Mouse (Mus musculus): ENCODE measurements around the gene Klf8. TPM values are rescaled to one million over a fixed set of nuclear protein-coding genes. Genes with fewer than 3 reads are reported as not detected.

Klf8 gene
- polyA plus RNA-seq, 1 experiment from 2014 or later = 0.09 TPM

DNA sequence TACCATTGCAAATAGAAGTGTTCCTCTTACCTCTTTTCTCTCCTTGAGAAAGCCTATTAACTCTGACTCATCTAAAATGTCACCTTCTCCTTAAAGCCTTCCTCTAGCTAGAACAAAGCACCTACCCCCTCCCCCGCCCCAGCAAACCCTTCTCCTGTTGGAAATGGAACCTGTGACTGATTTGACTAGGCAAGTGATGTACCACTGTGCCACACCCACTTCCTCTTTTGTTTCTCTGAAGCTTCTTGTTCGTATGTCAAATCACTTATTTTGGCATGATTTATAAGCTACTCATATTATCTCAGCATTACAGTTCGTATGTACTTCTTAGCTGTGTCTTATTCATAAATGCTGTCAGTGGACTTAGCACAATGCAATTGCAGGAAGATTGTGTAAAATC is 144.5 kb downstream of the Klf8 start:
- no peak overlapping the region for H3K9ac ChIP-seq (ENCODE audit: low read depth, low read length)
- no peaks in the 10 kb centered on the region for H3K4me1 ChIP-seq (ENCODE audit: control insufficient read depth, low read depth, low read length)
- ATAC-seq (ENCODE audit: low read depth) = no peak
- H3K4me2 ChIP-seq (ENCODE audit: low read depth, low read length) = no peak overlapping the region
- H3K27ac ChIP-seq (ENCODE audit: low read length) = no peak overlapping the region
- no peak overlapping the region for H3K4me3 ChIP-seq (ENCODE audit: low read depth, low read length)
- no peaks in the 10 kb centered on the region for H3K9me3 ChIP-seq (replicated peaks; ENCODE audit: control insufficient read depth, low read length)
- 34% methylated on average over 3 of the region's 3 CpGs for WGBS (ENCODE audit: insufficient replicate concordance)
- no peaks in the 10 kb centered on the region for H3K27me3 ChIP-seq (ENCODE audit: control insufficient read depth, insufficient read depth, low read depth, low read length)
- H3K36me3 ChIP-seq (ENCODE audit: control insufficient read depth, insufficient read depth) = no peaks in the 10 kb centered on the region

GRCm38 (mm10) chrX:153389291-153389690 is 152.0 kb downstream of the Klf8 start:
- 25% methylated on average over 2 of the region's 2 CpGs for WGBS (ENCODE audit: insufficient replicate concordance)
- H3K36me3 ChIP-seq (ENCODE audit: control insufficient read depth, insufficient read depth) = no peaks in the 10 kb centered on the region
- no peak overlapping the region for H3K4me2 ChIP-seq (ENCODE audit: low read depth, low read length)
- no peaks in the 10 kb centered on the region for H3K27me3 ChIP-seq (ENCODE audit: control insufficient read depth, insufficient read depth, low read depth, low read length)
- no peak overlapping the region for H3K27ac ChIP-seq (ENCODE audit: low read length)
- no peak overlapping the region for H3K4me3 ChIP-seq (ENCODE audit: low read depth, low read length)
- H3K9ac ChIP-seq (ENCODE audit: low read depth, low read length) = no peak overlapping the region
- no peak for ATAC-seq (ENCODE audit: low read depth)
- H3K4me1 ChIP-seq (ENCODE audit: control insufficient read depth, low read depth, low read length) = no peaks in the 10 kb centered on the region
- no peaks in the 10 kb centered on the region for H3K9me3 ChIP-seq (replicated peaks; ENCODE audit: control insufficient read depth, low read length)

- no peak overlapping the region for H3K4me2 ChIP-seq (ENCODE audit: low read depth, low read length)
- H3K9me3 ChIP-seq (replicated peaks; ENCODE audit: control insufficient read depth, low read length) = no peaks in the 10 kb centered on the region
- H3K36me3 ChIP-seq (ENCODE audit: control insufficient read depth, insufficient read depth) = no peaks in the 10 kb centered on the region
- no peaks in the 10 kb centered on the region for H3K4me1 ChIP-seq (ENCODE audit: control insufficient read depth, low read depth, low read length)
- H3K27me3 ChIP-seq (ENCODE audit: control insufficient read depth, insufficient read depth, low read depth, low read length) = no peaks in the 10 kb centered on the region
- no peak overlapping the region for H3K27ac ChIP-seq (ENCODE audit: low read length)
- H3K9ac ChIP-seq (ENCODE audit: low read depth, low read length) = no peak overlapping the region
- peak; percentile 61 for ATAC-seq (ENCODE audit: low read depth)
- 50% methylated on average over 5 of the region's 5 CpGs for WGBS (ENCODE audit: insufficient replicate concordance)
- H3K4me3 ChIP-seq (ENCODE audit: low read depth, low read length) = no peak overlapping the region
Observed at GRCm38 (mm10) chrX:153417067-153417466, 179.8 kb downstream of the Klf8 start.

DNA sequence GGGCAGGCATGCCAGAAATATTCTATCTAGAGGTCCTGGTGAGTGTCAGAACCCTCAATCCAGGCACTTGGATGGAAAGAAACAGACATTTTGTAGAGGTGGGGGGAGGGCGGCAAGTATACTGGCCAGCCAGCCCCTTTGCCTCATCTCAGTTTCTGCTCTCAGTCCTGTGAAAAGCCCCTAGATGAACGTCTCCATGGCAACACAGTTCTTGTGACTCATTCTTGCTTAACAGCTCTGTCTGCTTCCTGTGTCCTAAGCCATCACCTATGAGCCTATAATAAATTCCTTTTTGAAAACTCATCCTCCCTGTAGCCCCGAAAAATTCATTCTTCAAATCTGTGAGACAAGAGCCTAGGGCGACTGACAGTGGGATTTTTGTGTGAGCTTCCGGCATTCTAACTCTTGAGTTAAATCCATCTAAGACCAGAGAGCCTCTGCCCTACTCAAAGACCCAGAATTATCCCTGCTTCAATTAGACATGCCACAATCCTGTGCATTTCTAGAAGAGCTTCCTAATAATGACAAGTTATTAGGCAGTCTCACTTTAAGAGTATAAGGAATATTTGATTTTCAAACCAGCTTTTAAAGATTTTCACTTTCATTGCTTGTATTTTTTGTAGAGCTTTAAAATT is 196.5 kb downstream of the Klf8 start:
- no peak overlapping the region for H3K4me3 ChIP-seq (ENCODE audit: low read depth, low read length)
- no peak overlapping the region for H3K4me2 ChIP-seq (ENCODE audit: low read depth, low read length)
- no peaks in the 10 kb centered on the region for H3K4me1 ChIP-seq (ENCODE audit: control insufficient read depth, low read depth, low read length)
- H3K9ac ChIP-seq (ENCODE audit: low read depth, low read length) = no peak overlapping the region
- H3K27ac ChIP-seq (ENCODE audit: low read length) = no peak overlapping the region
- 38% methylated on average over 5 of the region's 5 CpGs for WGBS (ENCODE audit: insufficient replicate concordance)
- H3K9me3 ChIP-seq (replicated peaks; ENCODE audit: control insufficient read depth, low read length) = no peaks in the 10 kb centered on the region
- no peaks in the 10 kb centered on the region for H3K36me3 ChIP-seq (ENCODE audit: control insufficient read depth, insufficient read depth)
- ATAC-seq (ENCODE audit: low read depth) = no peak
- H3K27me3 ChIP-seq (ENCODE audit: control insufficient read depth, insufficient read depth, low read depth, low read length) = no peaks in the 10 kb centered on the region

GRCm38 (mm10) chrX:153439573-153439972 is 202.3 kb downstream of the Klf8 start:
- no peaks in the 10 kb centered on the region for H3K4me1 ChIP-seq (ENCODE audit: control insufficient read depth, low read depth, low read length)
- no peak for ATAC-seq (ENCODE audit: low read depth)

GRCm38 (mm10) chrX:153440018-153440417 is 202.8 kb downstream of the Klf8 start:
- H3K9ac ChIP-seq (ENCODE audit: low read depth, low read length) = no peak overlapping the region
- 60% methylated on average over 3 of the region's 3 CpGs for WGBS (ENCODE audit: insufficient replicate concordance)
- no peak overlapping the region for H3K4me2 ChIP-seq (ENCODE audit: low read depth, low read length)
- no peaks in the 10 kb centered on the region for H3K36me3 ChIP-seq (ENCODE audit: control insufficient read depth, insufficient read depth)
- H3K9me3 ChIP-seq (replicated peaks; ENCODE audit: control insufficient read depth, low read length) = no peaks in the 10 kb centered on the region
- no peak overlapping the region for H3K4me3 ChIP-seq (ENCODE audit: low read depth, low read length)
- H3K27ac ChIP-seq (ENCODE audit: low read length) = no peak overlapping the region
- no peak for ATAC-seq (ENCODE audit: low read depth)
- H3K4me1 ChIP-seq (ENCODE audit: control insufficient read depth, low read depth, low read length) = no peaks in the 10 kb centered on the region
- H3K27me3 ChIP-seq (ENCODE audit: control insufficient read depth, insufficient read depth, low read depth, low read length) = no peaks in the 10 kb centered on the region

More at GRCm38 (mm10) chrX:153439573-153439972, 202.3 kb downstream of the Klf8 start:
- H3K4me2 ChIP-seq (ENCODE audit: low read depth, low read length) = no peak overlapping the region
- no peak overlapping the region for H3K4me3 ChIP-seq (ENCODE audit: low read depth, low read length)
- H3K36me3 ChIP-seq (ENCODE audit: control insufficient read depth, insufficient read depth) = no peaks in the 10 kb centered on the region
- H3K9me3 ChIP-seq (replicated peaks; ENCODE audit: control insufficient read depth, low read length) = no peaks in the 10 kb centered on the region
- H3K27ac ChIP-seq (ENCODE audit: low read length) = no peak overlapping the region
- no peaks in the 10 kb centered on the region for H3K27me3 ChIP-seq (ENCODE audit: control insufficient read depth, insufficient read depth, low read depth, low read length)
- no peak overlapping the region for H3K9ac ChIP-seq (ENCODE audit: low read depth, low read length)

Other genes with a start within 250 kb of the Klf8 start
- gene Usp51, start 231.0 kb upstream of the Klf8 start, polyA plus RNA-seq (2015; fragmentation: Nextera tagmentation; extraction: Ambion mirVana) = 0.14 TPM in 2 replicates
- gene Mageh1, start 199.9 kb upstream of the Klf8 start, polyA plus RNA-seq (2015; fragmentation: Nextera tagmentation; extraction: Ambion mirVana) = 6.0 and 6.6 TPM in 2 replicates
- gene Foxr2, start 118.7 kb upstream of the Klf8 start, polyA plus RNA-seq (2015; fragmentation: Nextera tagmentation; extraction: Ambion mirVana) = 0.02 TPM in 1 of 2 replicates, not detected in the other
- 0.28 and 0.36 TPM in 2 replicates for gene Rragb, start 97.5 kb upstream of the Klf8 start, polyA plus RNA-seq (2015; fragmentation: Nextera tagmentation; extraction: Ambion mirVana)

Data from liver, embryonic 16.5 days (tissue).